Mouse (Mus musculus) midbrain, embryonic 11.5 days (tissue): ENCODE measurements around the gene Sos1. TPM values are rescaled to one million over a fixed set of nuclear protein-coding genes. Genes with fewer than 3 reads are reported as not detected.
"Not testable (repeated sequence)": the region's sequence is repeated elsewhere in the genome, so short reads cannot be mapped to it uniquely, and the experiment has no call there.

ENCODE experiments used
- ATAC-seq: fragments of 200-750 bp; cut with Nextera tagmentation; 2 replicates; pipeline ENCODE4 v1.8.0; 2017; ENCODE audit warnings: moderate TSS enrichment, moderate library complexity; ENCODE audit not compliant: low FRiP score
- DNase-seq: peaks from one replicate; pipeline ENCODE4 v3.0.0; 2015; ENCODE audit warnings: low spot score; ENCODE audit errors: missing footprints
- H3K27ac ChIP-seq: fragments of 300-500 bp; sonication (generic); 2 replicates; pipeline ENCODE4 v1.5.1; 2014; ENCODE audit warnings: low read depth, low read length
- H3K27me3 ChIP-seq: fragments of 300-500 bp; sonication (generic); 2 replicates; pipeline ENCODE4 v1.6.1; 2014; ENCODE audit warnings: mild to moderate bottlenecking, low read length, moderate library complexity, mixed read lengths; ENCODE audit not compliant: control insufficient read depth, insufficient read depth
- H3K36me3 ChIP-seq: fragments of 300-500 bp; sonication (generic); 2 replicates; pipeline ENCODE4 v1.6.1; 2014; ENCODE audit warnings: mild to moderate bottlenecking, low read length, moderate library complexity, mixed read lengths; ENCODE audit not compliant: control insufficient read depth, insufficient read depth
- H3K4me1 ChIP-seq: fragments of 300-500 bp; sonication (generic); 2 replicates; pipeline ENCODE4 v1.6.1; 2014; ENCODE audit warnings: low read length; ENCODE audit not compliant: control insufficient read depth, insufficient read depth
- H3K4me2 ChIP-seq: fragments of 300-500 bp; sonication (generic); 2 replicates; pipeline ENCODE4 v1.6.1; 2014; ENCODE audit warnings: mild to moderate bottlenecking, moderate library complexity
- H3K4me3 ChIP-seq: fragments of 300-500 bp; sonication (generic); 2 replicates; pipeline ENCODE4 v1.5.1; 2014; ENCODE audit warnings: low read depth, low read length
- H3K9ac ChIP-seq: fragments of 300-500 bp; sonication (generic); 2 replicates; pipeline ENCODE4 v1.6.1; 2014; ENCODE audit warnings: low read length
- H3K9me3 ChIP-seq: fragments of 300-500 bp; sonication (generic); 2 replicates; pipeline ENCODE4 v1.6.1; 2016; ENCODE audit warnings: low read length; ENCODE audit not compliant: control insufficient read depth
- WGBS: fragments of 180-500 bp; shearing (Covaris S2); extraction: QIAGEN DNeasy Blood & Tissue Kit; methylation state at CpG from one replicate; pipeline ENCODE4 v1.1.7; 2014; 5-methylcytosine and 5-hydroxymethylcytosine counted together
- polyA plus RNA-seq: library from polyadenylated mRNA; unstranded; fragments of >200 nt; fragmentation: Nextera tagmentation; extraction: Ambion mirVana; gene quantifications from 2 replicates; pipeline ENCODE4 v1.2.1, GENCODE M21; 2014

Gene Sos1
- polyA plus RNA-seq, 1 experiment from 2014 or later, result 8.9 TPM

GRCm38 (mm10) chr17:80485160-80485559 is 4.9 kb upstream of the Sos1 start:
- H3K9me3 ChIP-seq, result no peaks in the 10 kb centered on the region
- 96% methylated on average over 5 of the region's 5 CpGs for WGBS
- H3K9ac ChIP-seq, result no peak overlapping the region
- no peak overlapping the region for H3K4me2 ChIP-seq
- ATAC-seq (no peak), DNase-seq (peak; percentile 19)
- peaks cover 6% of the 10 kb centered on the region; the same call in 1 of the 2 replicates for H3K4me1 ChIP-seq
- no peak overlapping the region for H3K27ac ChIP-seq
- no peaks in the 10 kb centered on the region for H3K27me3 ChIP-seq
- H3K36me3 ChIP-seq, result no peaks in the 10 kb centered on the region
- H3K4me3 ChIP-seq, result no peak overlapping the region

GRCm38 (mm10) chr17:80480855-80481224 is 587 bp upstream of the Sos1 start:
- peak overlapping the region; percentile 90 for H3K9ac ChIP-seq
- ATAC-seq, result no peak

GRCm38 (mm10) chr17:80479295-80480030 is 790 bp downstream of the Sos1 start:
- H3K27ac ChIP-seq, result peak overlapping the region; percentile 90
- H3K4me1 ChIP-seq, result peaks cover 15% of the 10 kb centered on the region
- peak; percentile 50 for ATAC-seq
- peak overlapping the region; percentile 65 for H3K4me2 ChIP-seq
- H3K9ac ChIP-seq, result peak overlapping the region; percentile 90
- WGBS, result under 1% methylated on average over 59 of the region's 71 CpGs
- no peaks in the 10 kb centered on the region for H3K9me3 ChIP-seq
- H3K27me3 ChIP-seq, result no peaks in the 10 kb centered on the region
- peak; percentile 97 for DNase-seq
- H3K4me3 ChIP-seq, result peak overlapping the region; percentile 82
- H3K36me3 ChIP-seq, result no peaks in the 10 kb centered on the region

More at GRCm38 (mm10) chr17:80480855-80481224, 587 bp upstream of the Sos1 start:
- no peaks in the 10 kb centered on the region for H3K36me3 ChIP-seq
- WGBS, result 33% methylated on average over 7 of the region's 7 CpGs
- peak overlapping the region; percentile 90 for H3K27ac ChIP-seq
- peak; percentile 88 for DNase-seq
- H3K27me3 ChIP-seq, result no peaks in the 10 kb centered on the region
- peak overlapping the region; percentile 65 for H3K4me2 ChIP-seq
- no peaks in the 10 kb centered on the region for H3K9me3 ChIP-seq
- H3K4me1 ChIP-seq, result peaks cover 15% of the 10 kb centered on the region
- H3K4me3 ChIP-seq, result peak overlapping the region; percentile 82

GRCm38 (mm10) chr17:80477679-80478078 is 2.6 kb downstream of the Sos1 start:
- 90% methylated on average over 2 of the region's 2 CpGs for WGBS
- Histone ChIP-seq H3K36me3 (no peaks in the 10 kb centered on the region), H3K27ac (no peak overlapping the region), H3K9me3 (no peaks in the 10 kb centered on the region), H3K9ac (no peak overlapping the region), H3K27me3 (no peaks in the 10 kb centered on the region), H3K4me3 (no peak overlapping the region), H3K4me1 (peaks cover 15% of the 10 kb centered on the region), H3K4me2 (no peak overlapping the region)
- ATAC-seq, result no peak
- DNase-seq, result no peak

- no peak overlapping the region for H3K4me2 ChIP-seq
- 94% methylated on average over 4 of the region's 4 CpGs for WGBS
- no peak overlapping the region for H3K4me3 ChIP-seq
- H3K36me3 ChIP-seq, result no peaks in the 10 kb centered on the region
- peaks cover 19% of the 10 kb centered on the region for H3K4me1 ChIP-seq
- ATAC-seq (no peak), DNase-seq (no peak)
- H3K9me3 ChIP-seq, result no peaks in the 10 kb centered on the region
- H3K27ac ChIP-seq, result no peak overlapping the region
- H3K9ac ChIP-seq, result no peak overlapping the region
- no peaks in the 10 kb centered on the region for H3K27me3 ChIP-seq
Observed at GRCm38 (mm10) chr17:80476496-80476895, 3.8 kb downstream of the Sos1 start.

- Histone ChIP-seq H3K4me3 (no peak overlapping the region), H3K4me2 (no peak overlapping the region), H3K27me3 (no peaks in the 10 kb centered on the region), H3K4me1 (peaks cover 7% of the 10 kb centered on the region), H3K9me3 (no peaks in the 10 kb centered on the region), H3K36me3 (no peaks in the 10 kb centered on the region), H3K27ac (no peak overlapping the region), H3K9ac (peak overlapping the region; percentile 31; the same call in 1 of the 2 replicates)
- ATAC-seq (peak; percentile 82), DNase-seq (peak; percentile 92)
- WGBS, result 40% methylated on average over 8 of the region's 8 CpGs
Observed at GRCm38 (mm10) chr17:80471056-80471802, 9.0 kb downstream of the Sos1 start.

- H3K4me1 ChIP-seq, H3K27ac ChIP-seq, H3K9ac ChIP-seq, H3K36me3 ChIP-seq, H3K9me3 ChIP-seq, H3K27me3 ChIP-seq, H3K4me2 ChIP-seq, ATAC-seq, DNase-seq, H3K4me3 ChIP-seq: not testable (repeated sequence)
- 38% methylated on average over 3 of the region's 3 CpGs for WGBS
Observed at GRCm38 (mm10) chr17:80468417-80468894, 11.8 kb downstream of the Sos1 start.

GRCm38 (mm10) chr17:80460258-80460657 is 20.0 kb downstream of the Sos1 start:
- Histone ChIP-seq H3K27ac (no peak overlapping the region), H3K4me1 (no peaks in the 10 kb centered on the region), H3K9me3 (no peaks in the 10 kb centered on the region), H3K9ac (no peak overlapping the region), H3K36me3 (no peaks in the 10 kb centered on the region), H3K4me3 (no peak overlapping the region), H3K27me3 (no peaks in the 10 kb centered on the region), H3K4me2 (no peak overlapping the region)
- no peak for DNase-seq
- 71% methylated on average over 5 of the region's 5 CpGs for WGBS
- ATAC-seq, result no peak

- H3K4me3 ChIP-seq, result no peak overlapping the region
- H3K27me3 ChIP-seq, result no peaks in the 10 kb centered on the region
- 44% methylated on average over 2 of the region's 2 CpGs for WGBS
- H3K4me2 ChIP-seq, result no peak overlapping the region
- DNase-seq (peak; percentile 91), ATAC-seq (no peak)
- H3K4me1 ChIP-seq, result no peaks in the 10 kb centered on the region
- H3K9ac ChIP-seq, result no peak overlapping the region
- H3K9me3 ChIP-seq, result no peaks in the 10 kb centered on the region
- no peak overlapping the region for H3K27ac ChIP-seq
- no peaks in the 10 kb centered on the region for H3K36me3 ChIP-seq
Observed at GRCm38 (mm10) chr17:80455648-80456047, 24.6 kb downstream of the Sos1 start.
